Mouse (Mus musculus): ENCODE measurements around the gene Nox1.

DNA sequence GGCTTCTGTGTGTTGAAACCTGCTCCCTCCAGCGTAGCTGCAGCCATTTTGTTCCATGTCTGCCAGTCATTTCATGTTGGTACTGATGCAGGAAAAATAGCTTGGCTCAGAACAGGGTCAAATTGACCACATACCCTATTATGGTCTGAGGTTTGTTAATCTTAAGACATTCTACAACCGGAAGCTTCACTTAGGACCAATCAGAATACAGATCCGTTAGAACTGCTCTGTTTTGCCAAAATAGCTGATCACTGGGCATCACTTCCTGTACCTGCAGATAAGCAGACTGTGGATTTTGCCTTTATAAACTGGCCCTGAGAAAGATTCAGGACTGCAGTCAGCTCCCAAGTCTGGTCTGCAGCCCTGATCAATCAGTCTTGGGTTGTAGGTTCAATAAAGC is 93.2 kb downstream of the Nox1 start:
- TF ChIP-seq POLR2A (IDR thresholded peaks at IDR 0.05; ENCODE audit: low read depth, low read length) (no peak), CTCF (IDR thresholded peaks at IDR 0.05; ENCODE audit: extremely low read depth, insufficient read depth, insufficient read length, insufficient replicate concordance) (no peak)

Measured in spleen, adult 2 months (tissue).